ENCODE assay signal across 11 mouse cellular contexts in the genomic region with DNA sequence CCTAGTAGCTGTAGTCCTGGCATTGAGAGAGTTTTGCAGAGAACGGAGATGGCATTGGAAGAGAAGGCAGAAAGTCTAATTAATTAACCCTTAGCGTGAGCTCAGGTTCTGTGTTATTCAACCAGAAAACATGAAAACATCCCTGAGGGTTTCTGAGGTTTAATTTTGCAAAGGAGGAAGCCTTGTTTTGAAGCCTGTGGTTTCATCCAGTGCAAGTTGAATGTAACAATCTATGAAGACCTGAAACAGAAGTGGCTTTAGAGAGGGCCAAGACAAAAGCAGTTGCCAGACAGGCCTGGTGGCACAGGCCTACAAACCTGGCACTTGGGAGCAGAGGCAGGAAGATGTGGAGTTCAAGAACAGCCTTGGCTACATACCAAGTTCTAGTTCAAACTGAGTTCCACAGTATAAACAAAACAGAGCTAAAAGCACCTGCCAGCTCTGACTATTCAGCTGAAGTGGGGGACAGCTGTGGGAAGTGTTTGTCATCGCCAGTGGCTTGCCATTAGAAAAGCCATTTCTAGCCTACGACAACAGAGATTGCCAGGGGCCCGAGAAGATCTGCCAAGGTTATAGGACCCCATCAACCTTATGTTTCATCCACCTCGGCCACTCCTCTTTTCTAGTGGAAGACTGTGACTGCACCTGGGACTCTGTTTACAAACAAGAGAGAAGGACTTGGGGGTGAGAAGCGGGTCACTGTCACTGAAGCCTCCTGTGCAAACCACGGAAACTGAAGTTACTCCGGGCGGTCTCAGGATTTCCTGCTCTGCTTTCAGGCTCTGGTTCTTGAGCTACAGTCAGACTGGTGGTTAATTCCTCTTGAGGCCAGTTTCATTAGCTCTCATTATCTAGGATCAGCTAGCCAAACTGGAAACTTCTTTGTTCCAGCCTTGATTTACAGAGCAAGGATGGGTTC. TPM values are rescaled to one million over a fixed set of nuclear protein-coding genes. Genes with fewer than 3 reads are reported as not detected.
A peak's percentile ranks its signal among the peaks of the same experiment; 100 is the strongest.
DNase-seq lines count a peak whose midpoint lies in the region; ATAC-seq and TF ChIP-seq lines count a peak whose summit lies in the region.
"Had no signal": no experiment of that assay in that cellular context is flagged by ENCODE, and none has a peak within 500 bp of the region (broad histone marks: within the 10 kb centered on the region; RNA-seq: fewer than 3 reads in every experiment).

No protein-coding gene starts in this region.

- no peak overlapping the region for H3K4me3 ChIP-seq in heart, adult 2 months
- H3K4me3 ChIP-seq in heart, embryonic 10.5 days: no peak overlapping the region
- H3K4me3 ChIP-seq in C2C12 (ENCODE audit: insufficient read depth, poor library complexity, severe bottlenecking): no peak overlapping the region
- H3K4me3 ChIP-seq in heart, postnatal 0 days (ENCODE audit: low read depth, low read length): no peak overlapping the region
- H3K4me3 ChIP-seq: forebrain, embryonic 13.5 days had no signal

- no peaks in the 10 kb centered on the region for H3K9me3 ChIP-seq in heart, embryonic 10.5 days
- no peaks in the 10 kb centered on the region for H3K9me3 ChIP-seq in heart, postnatal 0 days (replicated peaks; ENCODE audit: control insufficient read depth, low read length)
- H3K9me3 ChIP-seq: forebrain, embryonic 13.5 days had no signal

- no peaks in the 10 kb centered on the region for H3K79me3 ChIP-seq in C2C12 (ENCODE audit: low read depth)

- H3ac ChIP-seq in C2C12 (ENCODE audit: control insufficient read depth, insufficient read length, low read depth): no peak overlapping the region

- no peak for ATAC-seq in heart, postnatal 0 days (ENCODE audit: insufficient read depth, low read depth)
- ATAC-seq: forebrain, embryonic 13.5 days; hindbrain, postnatal 0 days had no signal

- peaks cover 10% of the 10 kb centered on the region for H3K4me1 ChIP-seq in heart, adult 2 months (ENCODE audit: control insufficient read depth, insufficient read depth, low read length)
- no peaks in the 10 kb centered on the region for H3K4me1 ChIP-seq in heart, embryonic 10.5 days
- H3K4me1 ChIP-seq in heart, postnatal 0 days (ENCODE audit: control insufficient read depth, insufficient read depth): no peaks in the 10 kb centered on the region; the same call in 1 of the 2 replicates
- H3K4me1 ChIP-seq: forebrain, embryonic 13.5 days had no signal

- TF ChIP-seq EP300 in heart, adult 2 months (IDR thresholded peaks at IDR 0.05; ENCODE audit: insufficient read depth, low read depth, low read length): no peak
- TF ChIP-seq EP300 in heart, postnatal 0 days (IDR thresholded peaks at IDR 0.05; ENCODE audit: low read depth): no peak

- DNase-seq in heart, adult 2 months: peak in 1 of 2 experiments; percentile 38
- no peak for DNase-seq in heart, embryonic 10.5 days (ENCODE audit: low spot score)
- DNase-seq in heart, postnatal 0 days (ENCODE audit: low spot score): no peak
- peak; percentile 67 for DNase-seq in naive thymus-derived CD4-positive, alpha-beta T cell, adult 2 months (ENCODE audit: low read depth)
- DNase-seq in right cerebral cortex, adult 18-20 months: no peak
- DNase-seq in adrenal gland, postnatal 10 days: no peak
- DNase-seq in testis, postnatal 14 days (ENCODE audit: low spot score): no peak
- DNase-seq: adrenal gland, postnatal 14 days had no signal

- no peaks in the 10 kb centered on the region for H3K27me3 ChIP-seq in heart, adult 2 months (ENCODE audit: control insufficient read depth, insufficient read depth, low read length)
- H3K27me3 ChIP-seq in heart, embryonic 10.5 days (ENCODE audit: insufficient read depth, poor library complexity, severe bottlenecking): no peaks in the 10 kb centered on the region
- no peaks in the 10 kb centered on the region for H3K27me3 ChIP-seq in C2C12 (ENCODE audit: control insufficient read depth, insufficient read depth, insufficient read length)
- no peaks in the 10 kb centered on the region for H3K27me3 ChIP-seq in heart, postnatal 0 days (ENCODE audit: control insufficient read depth, insufficient read depth, low read length)
- H3K27me3 ChIP-seq: forebrain, embryonic 13.5 days had no signal

- TF ChIP-seq CTCF in heart, adult 2 months (IDR thresholded peaks at IDR 0.05): no peak
- no peak for TF ChIP-seq CTCF in C2C12 (IDR thresholded peaks at IDR 0.05; ENCODE audit: control insufficient read depth, insufficient read depth, insufficient read length)
- no peak for TF ChIP-seq CTCF in heart, postnatal 0 days (IDR thresholded peaks at IDR 0.05; ENCODE audit: low read depth)

- 44% methylated on average over 10 of the region's 10 CpGs for WGBS in heart, adult 2 months
- 76% methylated on average over 10 of the region's 10 CpGs for WGBS in heart, embryonic 10.5 days
- WGBS in heart, postnatal 0 days: 52% methylated on average over 10 of the region's 10 CpGs

- intact Hi-C loops in heart, adult 2 months (cut with DNase I): loop anchor here (2.0 kb wide), 1 partner anchor 60 kb away; no protein-coding TSS in a partner anchor

- H3K9ac ChIP-seq in heart, adult 2 months (ENCODE audit: low read depth, low read length): no peak overlapping the region
- H3K9ac ChIP-seq in heart, postnatal 0 days (replicated peaks; ENCODE audit: low read depth, low read length): no peak overlapping the region
- H3K9ac ChIP-seq: forebrain, embryonic 13.5 days had no signal

- H3K4me2 ChIP-seq in heart, postnatal 0 days (ENCODE audit: low read depth, low read length): no peak overlapping the region
- H3K4me2 ChIP-seq: forebrain, embryonic 13.5 days had no signal

- H3K27ac ChIP-seq in heart, adult 2 months: peak overlapping the region; percentile 29
- no peak overlapping the region for H3K27ac ChIP-seq in heart, embryonic 10.5 days
- peak overlapping the region; percentile 60 for H3K27ac ChIP-seq in heart, postnatal 0 days (ENCODE audit: low read depth)
- H3K27ac ChIP-seq: forebrain, embryonic 13.5 days; hindbrain, postnatal 0 days had no signal

- peaks cover 13% of the 10 kb centered on the region for H3K36me3 ChIP-seq in heart, adult 2 months (ENCODE audit: control insufficient read depth, insufficient read depth, low read length)
- H3K36me3 ChIP-seq in heart, embryonic 10.5 days: peaks cover 19% of the 10 kb centered on the region
- no peaks in the 10 kb centered on the region for H3K36me3 ChIP-seq in C2C12 (ENCODE audit: control insufficient read depth, insufficient read depth)
- peaks cover 52% of the 10 kb centered on the region for H3K36me3 ChIP-seq in heart, postnatal 0 days (replicated peaks; ENCODE audit: control insufficient read depth, insufficient read depth, low read length)

- no peak for TF ChIP-seq POLR2A in heart, adult 2 months (IDR thresholded peaks at IDR 0.05; ENCODE audit: insufficient read depth, low read depth, low read length)

- H3K79me2 ChIP-seq in heart, adult 2 months (replicated peaks; ENCODE audit: control insufficient read depth, insufficient read depth, low read length): no peaks in the 10 kb centered on the region
- H3K79me2 ChIP-seq in C2C12 (ENCODE audit: control insufficient read depth, insufficient read depth): no peaks in the 10 kb centered on the region

TF ChIP-seq in C2C12, 6 proteins besides CTCF, POLR2A, EP300 and RAD21:
- TF ChIP-seq MYOD1 (IDR thresholded peaks at IDR 0.05; ENCODE audit: control insufficient read depth, insufficient read length, low read depth): peak; percentile 27
- no peak for TF ChIP-seq MAX (IDR thresholded peaks at IDR 0.05)

RNA-seq across cellular contexts. Expression of gene Fam208a, which starts 26.0 kb away (rescaled TPM):
- total RNA-seq in heart, adult 2 months (2021): 10 to 100 TPM in 1 of 2 experiments, 1 to 10 TPM in 1; 9.8 to 11.4 TPM
- polyA plus RNA-seq in heart, adult 2 months (2012; rRNA removed): 3.3 and 7.2 TPM in 2 replicates
- 11.0 and 11.8 TPM in 2 replicates for polyA plus RNA-seq in heart, embryonic 10.5 days (2016; fragmentation: Nextera tagmentation; extraction: Ambion mirVana)
- 1.7 TPM for polyA plus RNA-seq in C2C12 (2012; fragmentation: generic; extraction: Trizol)
- 13.6 and 31.4 TPM in 2 replicates for total RNA-seq in heart, postnatal 0 days (2014; rRNA removed; ENCODE audit: low replicate concordance)
- 5.5 and 5.6 TPM in 2 replicates for polyA plus RNA-seq in heart, postnatal 0 days (2015; fragmentation: Nextera tagmentation; extraction: Ambion mirVana)
- 10 to 100 TPM; 19.8 to 24.2 TPM for total RNA-seq in adrenal gland, postnatal 10 days (2021)
